Mouse (Mus musculus): ENCODE data around the gene Cdc5l. TPM values are rescaled to one million over a fixed set of nuclear protein-coding genes. Genes with fewer than 3 reads are reported as not detected.
"Not testable (repeated sequence)": the region's sequence is repeated elsewhere in the genome, so short reads cannot be mapped to it uniquely, and the experiment has no call there.

Gene Cdc5l
- polyA plus RNA-seq, 1 experiment = 5.3 TPM

DNA sequence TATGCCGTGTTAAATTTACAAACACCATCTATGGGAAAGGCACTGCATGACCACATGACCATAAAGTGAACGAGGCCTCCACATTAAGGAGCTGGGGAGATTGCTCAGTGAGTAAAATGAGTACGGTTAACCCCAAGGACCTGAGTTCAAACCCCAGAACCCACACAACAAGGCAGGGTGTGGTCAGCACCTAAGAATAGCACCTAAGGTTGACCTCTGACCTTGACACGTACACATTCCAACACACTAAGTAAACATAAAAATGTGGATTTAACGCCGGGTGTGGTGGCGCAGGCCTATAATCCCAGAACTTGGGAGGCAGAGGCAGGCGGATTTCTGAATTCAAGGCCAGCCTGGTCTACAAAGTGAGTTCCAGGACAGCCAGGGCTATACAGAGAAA lies 16.0 kb upstream of the Cdc5l start:
- Histone ChIP-seq H3K36me3 (replicated peaks; ENCODE audit: low read length) (peaks cover 21% of the 10 kb centered on the region), H3K9me3 (no peaks in the 10 kb centered on the region), H3K4me1 (peaks cover 52% of the 10 kb centered on the region), H3K27me3 (replicated peaks) (no peaks in the 10 kb centered on the region), H3K4me3 (replicated peaks) (no peak overlapping the region)
- no peak for TF ChIP-seq GATA1 (IDR thresholded peaks at IDR 0.05; ENCODE audit: borderline replicate concordance, low read length)
- no peak for TF ChIP-seq FLI1 (IDR thresholded peaks at IDR 0.05; ENCODE audit: low read length)

GRCm38 (mm10) chr17:45447063-45447462 lies 13.5 kb upstream of the Cdc5l start:
- no peaks in the 10 kb centered on the region for H3K27me3 ChIP-seq (replicated peaks)

GRCm38 (mm10) chr17:45445923-45446322 lies 12.4 kb upstream of the Cdc5l start:
- TF ChIP-seq GATA1 (IDR thresholded peaks at IDR 0.05; ENCODE audit: borderline replicate concordance, low read length) (no peak), FLI1 (IDR thresholded peaks at IDR 0.05; ENCODE audit: low read length) (no peak)
- H3K9me3 ChIP-seq = no peaks in the 10 kb centered on the region
- H3K4me3 ChIP-seq (replicated peaks) = peak overlapping the region; percentile 38
- peaks cover 28% of the 10 kb centered on the region for H3K36me3 ChIP-seq (replicated peaks; ENCODE audit: low read length)
- no peaks in the 10 kb centered on the region for H3K27me3 ChIP-seq (replicated peaks)
- peaks cover 66% of the 10 kb centered on the region for H3K4me1 ChIP-seq

More at GRCm38 (mm10) chr17:45447063-45447462, 13.5 kb upstream of the Cdc5l start:
- no peak overlapping the region for H3K4me3 ChIP-seq (replicated peaks)
- no peaks in the 10 kb centered on the region for H3K9me3 ChIP-seq
- TF ChIP-seq GATA1 (IDR thresholded peaks at IDR 0.05; ENCODE audit: borderline replicate concordance, low read length) (no peak), FLI1 (IDR thresholded peaks at IDR 0.05; ENCODE audit: low read length) (no peak)
- peaks cover 25% of the 10 kb centered on the region for H3K36me3 ChIP-seq (replicated peaks; ENCODE audit: low read length)
- peaks cover 66% of the 10 kb centered on the region for H3K4me1 ChIP-seq

GRCm38 (mm10) chr17:45434262-45434590 lies 689 bp upstream of the Cdc5l start:
- no peaks in the 10 kb centered on the region for H3K27me3 ChIP-seq (replicated peaks)
- H3K36me3 ChIP-seq (replicated peaks; ENCODE audit: low read length) = peaks cover 24% of the 10 kb centered on the region
- no peaks in the 10 kb centered on the region for H3K9me3 ChIP-seq
- no peak for TF ChIP-seq GATA1 (IDR thresholded peaks at IDR 0.05; ENCODE audit: borderline replicate concordance, low read length)
- TF ChIP-seq FLI1 (IDR thresholded peaks at IDR 0.05; ENCODE audit: low read length) = no peak
- peaks cover 31% of the 10 kb centered on the region for H3K4me1 ChIP-seq
- H3K4me3 ChIP-seq (replicated peaks) = peak overlapping the region; percentile 98

GRCm38 (mm10) chr17:45432706-45433398 lies 685 bp downstream of the Cdc5l start:
- peaks cover 22% of the 10 kb centered on the region for H3K36me3 ChIP-seq (replicated peaks; ENCODE audit: low read length)
- H3K9me3 ChIP-seq = no peaks in the 10 kb centered on the region
- H3K4me3 ChIP-seq (replicated peaks) = peak overlapping the region; percentile 98
- peaks cover 32% of the 10 kb centered on the region for H3K4me1 ChIP-seq
- no peaks in the 10 kb centered on the region for H3K27me3 ChIP-seq (replicated peaks)
- TF ChIP-seq GATA1 (IDR thresholded peaks at IDR 0.05; ENCODE audit: borderline replicate concordance, low read length) = no peak
- TF ChIP-seq FLI1 (IDR thresholded peaks at IDR 0.05; ENCODE audit: low read length) = no peak

GRCm38 (mm10) chr17:45432007-45432406 lies 1.5 kb downstream of the Cdc5l start:
- Histone ChIP-seq H3K4me1 (peaks cover 38% of the 10 kb centered on the region), H3K4me3 (replicated peaks) (peak overlapping the region; percentile 98), H3K9me3 (no peaks in the 10 kb centered on the region), H3K36me3 (replicated peaks; ENCODE audit: low read length) (peaks cover 26% of the 10 kb centered on the region), H3K27me3 (replicated peaks) (no peaks in the 10 kb centered on the region)
- TF ChIP-seq GATA1 (IDR thresholded peaks at IDR 0.05; ENCODE audit: borderline replicate concordance, low read length) (no peak), FLI1 (IDR thresholded peaks at IDR 0.05; ENCODE audit: low read length) (no peak)

DNA sequence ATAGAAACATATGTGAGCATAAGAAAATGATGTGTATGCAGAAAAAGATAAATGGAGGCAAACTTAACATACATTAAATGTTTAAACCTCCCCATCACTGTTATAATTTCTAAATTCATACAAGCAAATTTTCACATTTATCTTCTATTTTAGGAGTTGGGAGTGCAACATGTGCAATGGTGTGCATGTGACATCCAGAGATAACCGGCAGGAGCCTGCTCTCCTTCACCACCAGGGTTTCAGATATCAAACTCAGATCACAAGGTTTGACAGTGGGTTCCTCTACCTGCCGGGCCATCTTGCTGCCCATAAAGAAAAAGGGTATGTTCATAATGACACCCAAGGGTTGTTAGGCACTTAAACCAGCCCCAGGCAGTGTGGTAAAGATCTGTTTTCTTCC lies 16.1 kb downstream of the Cdc5l start:
- H3K36me3 ChIP-seq (replicated peaks; ENCODE audit: low read length) = peaks cover 94% of the 10 kb centered on the region
- TF ChIP-seq FLI1 (IDR thresholded peaks at IDR 0.05; ENCODE audit: low read length) (no peak), GATA1 (IDR thresholded peaks at IDR 0.05; ENCODE audit: borderline replicate concordance, low read length) (no peak)
- H3K9me3 ChIP-seq = no peaks in the 10 kb centered on the region
- no peaks in the 10 kb centered on the region for H3K27me3 ChIP-seq (replicated peaks)
- H3K4me3 ChIP-seq (replicated peaks) = no peak overlapping the region
- no peaks in the 10 kb centered on the region; the same call in 1 of the 2 replicates for H3K4me1 ChIP-seq

DNA sequence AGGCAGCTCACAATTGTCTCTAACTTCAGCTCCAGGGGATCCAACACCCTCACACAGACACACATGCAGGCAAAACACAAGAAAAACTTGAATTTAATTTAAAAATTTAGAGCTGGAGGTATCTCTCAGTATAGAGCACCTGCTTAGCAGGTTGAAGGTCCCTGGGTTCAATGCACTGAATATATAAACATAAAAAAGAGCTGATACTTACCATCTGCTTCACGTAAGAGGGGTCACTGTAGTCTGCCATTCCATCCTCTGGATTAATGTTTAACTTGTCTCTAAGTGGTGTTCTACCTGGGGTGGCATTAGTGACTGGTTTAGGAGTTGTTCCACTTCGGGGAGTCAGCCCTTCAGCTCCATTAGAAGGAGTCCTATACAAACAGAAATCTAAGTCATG lies 21.9 kb downstream of the Cdc5l start:
- H3K4me3 ChIP-seq (replicated peaks); H3K9me3 ChIP-seq; H3K27me3 ChIP-seq (replicated peaks); H3K4me1 ChIP-seq: not testable (repeated sequence)
- H3K36me3 ChIP-seq (replicated peaks; ENCODE audit: low read length) = peaks cover 97% of the 10 kb centered on the region

GRCm38 (mm10) chr17:45408719-45409118 lies 24.8 kb downstream of the Cdc5l start:
- Histone ChIP-seq H3K27me3 (replicated peaks) (no peaks in the 10 kb centered on the region), H3K36me3 (replicated peaks; ENCODE audit: low read length) (peaks cover 96% of the 10 kb centered on the region), H3K9me3 (no peaks in the 10 kb centered on the region), H3K4me1 (no peaks in the 10 kb centered on the region; the same call in 1 of the 2 replicates), H3K4me3 (replicated peaks) (no peak overlapping the region)
- TF ChIP-seq FLI1 (IDR thresholded peaks at IDR 0.05; ENCODE audit: low read length) (no peak), GATA1 (IDR thresholded peaks at IDR 0.05; ENCODE audit: borderline replicate concordance, low read length) (no peak)

- no peaks in the 10 kb centered on the region for H3K27me3 ChIP-seq (replicated peaks)
- TF ChIP-seq GATA1 (IDR thresholded peaks at IDR 0.05; ENCODE audit: borderline replicate concordance, low read length) (no peak), FLI1 (IDR thresholded peaks at IDR 0.05; ENCODE audit: low read length) (no peak)
- H3K4me3 ChIP-seq (replicated peaks) = no peak overlapping the region
- H3K4me1 ChIP-seq = peaks cover 4% of the 10 kb centered on the region
- H3K36me3 ChIP-seq (replicated peaks; ENCODE audit: low read length) = peaks cover 95% of the 10 kb centered on the region
- no peaks in the 10 kb centered on the region for H3K9me3 ChIP-seq
Observed at GRCm38 (mm10) chr17:45406281-45406680, 27.3 kb downstream of the Cdc5l start.

- Histone ChIP-seq H3K4me1 (peaks cover 20% of the 10 kb centered on the region), H3K4me3 (replicated peaks) (no peak overlapping the region), H3K9me3 (no peaks in the 10 kb centered on the region), H3K27me3 (replicated peaks) (no peaks in the 10 kb centered on the region), H3K36me3 (replicated peaks; ENCODE audit: low read length) (peaks cover 91% of the 10 kb centered on the region)
- TF ChIP-seq FLI1 (IDR thresholded peaks at IDR 0.05; ENCODE audit: low read length) = no peak
- no peak for TF ChIP-seq GATA1 (IDR thresholded peaks at IDR 0.05; ENCODE audit: borderline replicate concordance, low read length)
Observed at GRCm38 (mm10) chr17:45403207-45403606, 30.3 kb downstream of the Cdc5l start.
